Mouse (Mus musculus) gastrocnemius, postnatal 14 days (tissue): ENCODE data around the gene Spcs2. TPM values are rescaled to one million over a fixed set of nuclear protein-coding genes. Genes with fewer than 3 reads are reported as not detected.
A peak's percentile ranks its signal among the peaks of the same experiment; 100 is the strongest.

Experiments
- DNase-seq: peaks from one replicate; pipeline ENCODE4 v3.0.0; 2021; ENCODE audit warnings: mixed read lengths
- intact Hi-C: fragments of 180-260 bp; cut with DNase I; formaldehyde crosslinking; loops from one replicate; pipeline ENCODE4 v1.15.1; 2025; ENCODE audit warnings: low total_unique reads
- long read RNA-seq, 2 experiments: library from polyadenylated mRNA; stranded (forward); transcript quantifications; one replicate each; pipeline ENCODE4 v2.0.0; 2021
- total RNA-seq, 2 experiments: library from RNA; stranded (reverse); gene quantifications; 2 replicates each; pipeline ENCODE4 v1.2.3; 2021

The Spcs2 gene
- 10 to 100 TPM; 45.4 to 58.1 TPM for total RNA-seq
- long read RNA-seq, experiment 1, transcript Spcs2-201 (5 exons, 2,909 nt), result major isoform, 58 of 62 reads
- long read RNA-seq, experiment 1, partial matches to known transcripts, result 0 of 62 reads
- long read RNA-seq, experiment 1, other reads (novel, unspliced or antisense), result 2 of 62 reads
- long read RNA-seq, experiment 2, transcript Spcs2-201 (5 exons, 2,909 nt), result major isoform, 82 of 88 reads
- long read RNA-seq, experiment 2, partial matches to known transcripts, result 0 of 88 reads
- long read RNA-seq, experiment 2, other reads (novel, unspliced or antisense), result 2 of 88 reads

DNA sequence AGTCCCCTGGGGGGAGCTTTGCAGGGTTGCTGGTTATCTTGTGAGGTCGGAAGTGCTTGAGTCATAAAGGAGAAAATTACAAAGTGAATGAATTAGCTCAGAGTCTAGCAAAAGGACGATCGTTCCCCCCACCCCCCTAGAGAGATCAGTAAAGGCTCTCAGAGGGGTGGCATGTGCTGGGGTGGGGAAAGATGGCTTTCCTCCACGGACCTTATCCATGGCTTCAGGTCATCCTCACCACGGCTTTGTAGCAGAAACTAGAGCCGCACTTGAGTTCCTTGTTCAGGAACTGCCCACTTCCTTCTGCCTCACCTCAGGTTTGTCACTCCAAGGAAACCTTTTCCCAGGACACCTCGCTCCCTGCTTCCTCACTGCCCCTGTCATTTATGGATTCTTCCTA, at the start of gene Spcs2:
Gene Spcs2 (minus strand): TSS at position 101 of the 400 bp plus-strand sequence.
- intact Hi-C loops, result loop anchor here (5.0 kb wide), 1 partner anchor 36 kb away; the partner anchor contains the start of gene Neu3

DNA sequence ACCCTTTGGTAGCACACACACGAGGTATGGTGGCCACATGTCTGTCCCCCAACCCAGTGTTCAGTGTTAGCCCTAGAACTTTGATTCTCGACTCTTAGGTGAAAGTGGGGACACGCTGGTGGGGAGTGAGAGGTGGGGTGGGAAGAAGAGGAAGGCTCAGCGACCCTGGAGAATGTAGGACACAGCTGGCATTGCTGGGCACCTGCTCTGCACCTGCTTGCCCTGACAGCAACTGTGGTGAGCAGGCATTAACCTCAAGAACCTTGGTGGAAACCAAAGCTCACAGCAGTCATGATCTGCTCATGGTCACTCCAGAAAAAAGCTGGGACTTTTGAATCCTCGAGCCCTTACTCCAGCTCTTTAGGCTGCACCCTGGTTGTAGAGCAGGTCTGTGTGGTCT, 47.8 kb upstream of the Spcs2 start:
- intact Hi-C loops, result no loop called here
- no peak for DNase-seq

More for the DNA sequence above, at the start of gene Spcs2:
- DNase-seq, result no peak

DNA sequence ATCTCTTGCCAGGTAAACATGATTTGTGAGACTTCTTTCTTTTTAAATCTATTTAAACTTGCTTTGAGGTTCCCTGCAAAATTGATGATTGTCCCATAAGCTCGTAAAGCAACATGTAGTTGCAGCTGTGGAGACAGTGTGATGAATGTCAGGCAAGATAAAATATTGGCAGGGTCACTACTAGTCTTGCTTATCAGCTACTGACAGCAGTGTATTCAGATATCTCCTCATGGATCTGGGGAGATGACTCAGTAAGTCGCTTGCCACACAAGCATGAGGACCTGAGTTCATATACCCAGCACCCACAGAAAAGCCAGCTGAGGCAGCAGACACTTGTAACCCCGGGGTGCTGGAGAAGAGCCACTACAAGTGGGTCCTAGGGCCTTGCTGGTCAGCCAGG, 44.2 kb upstream of the Spcs2 start:
- intact Hi-C loops, result no loop called here
- DNase-seq, result no peak

DNA sequence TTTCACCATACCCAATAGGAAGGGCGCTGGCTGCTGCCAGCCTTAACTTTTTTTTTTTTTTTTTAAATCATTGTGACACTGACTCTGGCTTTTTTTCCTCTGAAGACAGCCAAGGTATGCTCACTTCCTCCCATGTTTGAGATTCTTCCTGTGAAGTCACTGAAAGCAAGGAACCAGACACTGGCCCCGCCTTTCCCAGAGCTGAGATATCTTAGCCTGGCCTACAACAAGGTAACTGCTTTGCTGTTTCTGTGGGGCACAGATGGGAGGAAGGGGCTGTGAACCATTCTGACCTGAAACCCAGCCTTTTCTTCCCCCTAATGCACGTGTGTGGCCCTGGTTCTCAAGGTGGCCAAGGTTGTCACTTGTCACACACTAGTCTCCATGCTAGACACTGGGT, 43.1 kb upstream of the Spcs2 start:
- DNase-seq, result no peak
- intact Hi-C loops, result no loop called here

DNA sequence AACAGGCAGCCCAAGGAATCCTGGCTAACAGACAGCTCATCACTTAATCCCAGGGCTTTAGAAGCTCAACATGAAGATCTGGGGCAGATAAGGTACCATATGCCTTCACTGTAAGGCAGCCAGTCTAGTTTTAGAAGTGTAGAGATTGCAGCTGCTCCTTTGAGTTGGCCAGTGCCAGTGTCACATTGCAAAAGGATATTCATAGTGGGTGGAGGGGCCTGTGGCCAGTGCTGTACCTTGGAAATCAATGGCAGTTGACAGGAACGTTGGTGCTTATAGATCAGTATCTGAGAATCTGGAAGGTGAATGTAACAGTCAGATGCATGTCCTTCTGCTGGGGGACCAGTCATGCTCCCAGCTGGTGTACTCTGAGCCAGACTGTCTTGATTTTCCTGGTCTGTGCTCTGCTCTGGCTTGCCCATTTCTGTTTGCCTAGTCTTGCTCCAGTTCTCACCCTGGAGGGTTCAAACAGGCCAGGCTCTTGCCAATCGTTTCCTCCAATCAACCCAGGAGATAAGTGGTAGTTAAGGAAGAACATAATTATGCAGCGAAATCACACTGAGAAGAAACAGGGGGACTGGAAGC, 41.3 kb upstream of the Spcs2 start:
- intact Hi-C loops, result no loop called here
- no peak for DNase-seq

DNA sequence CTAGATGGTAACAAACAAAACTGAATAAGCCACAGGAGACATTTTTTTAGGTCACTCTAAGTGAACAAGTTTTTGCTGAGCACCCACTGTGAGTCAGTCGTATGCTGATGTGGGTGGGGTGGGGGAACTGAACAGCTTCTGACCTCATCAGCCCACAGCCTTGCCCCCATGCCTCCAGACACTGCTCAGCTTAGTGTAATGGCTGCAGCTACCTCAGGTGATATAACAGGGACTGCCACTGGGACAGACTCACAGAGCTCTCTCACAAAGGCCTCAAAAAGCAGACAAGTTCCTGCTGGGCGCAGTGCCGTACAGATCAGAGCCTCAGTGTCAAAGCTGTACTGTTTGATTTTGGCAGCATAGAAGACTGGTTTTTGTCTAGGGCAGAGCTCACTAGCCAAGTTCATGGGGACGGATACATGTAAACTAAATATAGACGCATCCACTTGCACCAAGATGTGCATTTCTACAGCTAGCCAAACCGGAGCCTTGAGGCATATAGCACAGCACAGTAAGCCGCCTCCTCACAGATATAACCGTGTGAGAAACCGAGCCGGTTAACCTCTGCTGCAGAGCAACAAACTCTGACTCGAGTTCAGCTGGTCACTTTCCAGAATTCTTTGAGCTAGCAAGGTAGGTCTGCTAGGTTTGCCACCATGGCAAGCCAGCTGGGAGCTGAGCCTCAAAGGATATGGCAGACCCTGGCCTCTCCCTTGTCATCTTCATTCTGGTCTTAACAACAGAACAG, 39.8 kb upstream of the Spcs2 start:
- intact Hi-C loops, result no loop called here
- no peak for DNase-seq

DNA sequence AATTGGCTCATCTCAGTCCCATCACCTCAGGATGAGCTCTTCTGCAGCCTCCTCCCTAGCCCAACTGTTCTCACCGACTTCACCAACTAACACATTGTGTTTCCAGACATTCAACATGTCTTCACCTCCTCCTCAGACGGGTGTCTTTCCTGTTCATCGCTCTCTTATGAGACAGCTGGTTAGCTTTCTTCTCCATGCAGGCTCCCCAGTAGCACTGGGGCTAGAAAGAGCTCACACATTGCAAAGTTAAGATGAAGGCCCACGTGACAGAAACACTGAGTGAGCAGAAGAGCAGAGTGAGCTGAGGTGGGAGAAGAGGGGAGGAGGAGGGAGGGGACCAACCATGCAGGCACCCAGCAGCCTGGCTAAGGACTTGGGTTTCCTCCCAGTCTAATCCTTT, 38.9 kb upstream of the Spcs2 start:
- intact Hi-C loops, result no loop called here
- DNase-seq, result no peak

DNA sequence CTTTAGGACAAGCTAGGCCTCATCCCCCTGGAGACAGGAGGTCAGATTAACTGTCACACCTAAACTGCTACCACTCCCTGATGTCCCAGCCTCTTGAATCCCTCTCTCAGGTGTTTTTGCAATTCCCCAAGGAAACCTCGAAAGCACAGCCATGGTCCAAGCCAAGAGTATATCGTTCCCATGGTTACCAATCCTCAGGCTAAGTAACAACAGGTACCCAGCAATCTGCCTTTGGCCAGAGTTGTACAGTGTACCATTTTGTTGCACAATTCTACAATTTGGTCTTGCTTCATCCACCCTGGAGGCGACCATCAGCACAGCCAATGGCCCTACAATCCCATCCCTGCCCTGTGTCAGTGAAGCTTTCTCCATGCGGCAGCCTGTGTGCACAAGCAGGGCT, 33.6 kb upstream of the Spcs2 start:
- intact Hi-C loops, result no loop called here
- no peak for DNase-seq

DNA sequence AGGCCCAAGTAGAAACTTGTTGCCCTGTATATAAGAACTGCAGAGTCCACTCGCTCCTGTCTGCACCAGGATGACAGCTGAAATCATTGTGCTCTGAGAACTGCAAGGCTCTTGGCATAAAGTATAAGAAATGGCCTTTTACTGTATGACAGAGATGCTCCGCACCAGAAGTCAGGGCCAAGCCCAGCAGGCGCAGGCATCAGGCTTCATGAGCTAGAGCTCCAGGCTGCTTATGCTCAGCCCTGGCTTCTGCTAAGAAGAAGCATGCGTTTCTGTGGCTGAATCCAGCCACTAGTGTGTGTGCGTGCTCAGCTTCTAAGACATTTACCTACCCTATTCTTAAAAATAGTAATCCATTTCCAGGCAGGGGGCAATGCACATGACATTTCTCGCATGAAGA, 31.2 kb upstream of the Spcs2 start:
- DNase-seq, result no peak
- intact Hi-C loops, result no loop called here

DNA sequence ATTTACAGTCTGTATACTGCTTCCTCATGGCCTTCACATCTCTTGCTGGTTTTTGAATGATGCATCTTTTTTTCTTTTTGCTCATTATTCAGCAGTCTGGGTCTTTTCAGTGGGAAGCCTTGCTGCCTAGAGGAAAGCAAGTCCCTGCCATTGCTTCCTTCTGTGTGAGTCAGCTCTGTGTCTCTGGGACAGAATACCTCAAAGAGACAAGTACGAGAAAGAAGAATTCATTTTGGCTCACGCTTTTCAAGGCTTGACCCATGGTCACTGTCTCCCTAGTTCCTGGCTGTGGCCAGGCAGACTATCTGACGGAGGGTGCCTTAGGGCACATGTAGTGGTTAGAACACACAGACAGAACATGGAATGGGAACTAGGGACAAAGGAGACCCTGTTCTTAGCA, 30.7 kb upstream of the Spcs2 start:
- DNase-seq, result no peak
- intact Hi-C loops, result no loop called here

DNA sequence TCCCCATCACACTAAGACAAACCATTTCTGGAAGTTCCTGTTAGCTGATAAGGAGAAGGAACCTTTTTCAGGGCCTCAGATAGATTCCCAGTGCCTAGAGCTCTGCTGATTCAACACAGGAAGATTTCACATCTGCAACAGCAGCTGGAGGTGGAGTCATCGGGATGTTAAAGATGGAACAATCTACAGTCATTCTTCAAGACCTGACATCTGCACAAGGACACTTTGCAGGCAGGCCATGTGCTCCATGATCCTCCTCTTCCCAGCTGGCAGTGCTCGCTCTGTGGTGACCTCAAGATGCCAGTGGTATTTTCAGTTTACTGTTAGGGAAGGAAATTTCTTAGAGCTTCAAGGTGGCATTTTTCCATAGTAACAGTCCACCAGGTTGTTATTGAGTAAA, 29.1 kb upstream of the Spcs2 start:
- intact Hi-C loops, result no loop called here
- no peak for DNase-seq

DNA sequence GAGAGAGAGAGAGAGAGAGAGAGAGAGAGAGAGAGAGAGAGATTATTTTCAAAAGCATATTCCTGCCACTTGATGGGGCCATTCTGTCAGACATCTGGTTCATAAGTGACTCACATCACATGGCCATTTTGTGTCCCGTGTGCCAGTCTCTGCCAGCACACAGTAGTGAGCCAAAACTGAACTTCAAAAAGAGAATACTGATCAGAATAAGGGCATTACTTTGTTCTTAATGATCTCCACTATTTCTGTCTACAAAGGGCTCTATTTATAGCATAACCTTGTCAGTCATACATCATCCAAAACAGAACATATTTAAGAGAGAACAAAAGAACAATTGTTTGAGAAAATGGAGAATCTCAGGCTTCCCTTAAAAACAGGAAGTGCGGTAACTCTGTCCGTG, 28.2 kb upstream of the Spcs2 start:
- DNase-seq, result no peak
- intact Hi-C loops, result no loop called here

DNA sequence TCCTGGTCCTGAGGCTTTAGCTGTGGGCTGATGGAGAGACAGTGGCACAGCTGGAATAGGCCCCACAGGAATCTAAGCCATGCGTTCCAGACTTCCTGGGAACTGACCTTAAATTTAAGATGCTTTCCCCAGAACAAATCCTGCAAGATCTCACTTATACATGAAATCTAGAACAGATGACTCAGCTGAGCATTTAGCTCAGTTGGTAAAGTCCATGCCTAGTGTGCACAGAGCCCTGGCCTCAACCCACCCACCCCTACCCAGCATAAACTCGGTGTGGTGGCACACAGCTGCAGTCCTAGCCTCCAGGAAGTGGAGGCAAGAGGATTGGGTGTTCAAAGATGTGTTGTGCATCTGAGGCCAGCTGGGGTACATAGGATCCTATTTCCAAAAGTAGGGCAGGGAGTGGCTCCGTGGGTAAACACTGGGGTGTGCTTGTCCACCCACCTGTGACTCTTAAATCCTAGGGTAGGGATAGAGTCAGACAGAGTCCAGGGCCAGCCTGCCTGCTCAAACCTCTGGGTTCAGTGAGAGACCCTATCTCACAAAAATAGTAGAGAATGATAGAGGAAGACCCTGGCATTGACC, 27.0 kb upstream of the Spcs2 start:
- no peak for DNase-seq
- intact Hi-C loops, result no loop called here

DNA sequence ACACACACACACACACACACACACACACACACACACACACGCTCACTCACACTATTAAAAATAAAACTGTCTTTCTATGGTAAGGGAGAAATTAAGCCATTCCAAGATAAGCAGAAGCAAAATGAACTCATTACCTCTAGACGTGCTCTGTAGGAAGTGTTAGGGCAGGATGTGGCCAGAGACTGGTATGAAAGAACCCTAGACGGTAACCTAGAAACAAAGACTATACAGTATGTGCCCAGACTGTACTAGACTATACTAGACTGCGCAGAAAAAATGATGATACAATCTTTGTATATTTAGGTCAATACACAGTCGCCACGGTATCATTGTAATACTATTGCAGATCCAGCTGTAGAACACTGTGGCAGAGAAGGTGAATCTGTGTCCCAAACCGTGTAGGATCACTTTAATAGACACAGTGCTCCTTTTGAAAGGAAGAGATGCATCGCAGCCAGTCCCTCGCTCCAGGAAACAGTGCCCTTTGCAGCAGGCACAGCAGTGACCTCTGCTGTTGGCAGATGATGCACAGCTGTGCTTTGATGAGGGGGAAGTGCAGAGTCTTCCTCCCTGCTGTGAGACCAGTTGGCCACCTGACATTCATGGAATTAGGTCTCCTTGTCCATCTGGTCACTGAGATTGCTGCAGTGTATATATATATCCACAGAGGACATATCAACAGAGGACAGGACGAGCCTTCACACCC, 26.1 kb upstream of the Spcs2 start:
- intact Hi-C loops, result no loop called here
- DNase-seq, result no peak

DNA sequence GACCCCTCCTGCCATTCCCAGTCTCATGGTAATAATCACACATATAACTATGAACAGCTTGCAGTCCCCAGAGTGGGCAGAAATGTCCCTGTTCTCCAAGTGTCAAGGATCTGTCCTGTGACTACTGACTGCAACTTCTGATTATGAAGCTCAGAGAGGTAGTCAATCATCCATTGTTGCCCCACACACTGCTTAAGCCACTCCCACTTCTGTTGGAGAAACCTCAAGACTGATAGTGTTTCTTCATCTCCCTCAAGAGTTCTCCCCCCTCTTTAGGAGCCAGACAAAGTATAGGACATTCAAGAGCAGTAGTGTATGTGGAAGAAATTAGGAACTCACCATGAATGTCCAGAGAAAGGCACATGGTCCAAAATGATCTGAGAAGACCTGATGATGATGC, 24.5 kb upstream of the Spcs2 start:
- intact Hi-C loops, result no loop called here
- no peak for DNase-seq

DNA sequence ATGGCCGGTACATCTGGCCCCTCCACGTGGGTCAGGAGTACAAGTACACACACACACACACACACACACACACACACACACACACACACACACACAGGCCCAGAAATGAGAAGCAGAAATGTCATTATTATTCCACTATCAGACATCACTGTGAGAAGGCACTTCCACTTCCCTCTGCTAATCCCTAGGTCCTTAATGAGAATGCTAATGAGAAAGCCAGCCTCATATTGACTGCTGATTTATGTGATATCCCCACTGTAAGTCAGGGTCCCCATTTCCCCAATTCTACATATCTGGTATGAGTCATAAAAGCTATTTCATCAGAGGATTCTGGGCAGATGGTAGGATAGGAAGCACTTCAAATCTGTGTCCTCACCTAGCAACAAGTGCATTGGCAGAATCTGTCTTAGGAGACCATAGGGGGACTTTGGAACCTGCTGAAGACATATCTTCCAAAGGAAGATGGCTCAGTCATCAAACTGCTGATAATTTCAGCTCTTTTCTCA, 24.0 kb upstream of the Spcs2 start:
- intact Hi-C loops, result no loop called here
- no peak for DNase-seq

DNA sequence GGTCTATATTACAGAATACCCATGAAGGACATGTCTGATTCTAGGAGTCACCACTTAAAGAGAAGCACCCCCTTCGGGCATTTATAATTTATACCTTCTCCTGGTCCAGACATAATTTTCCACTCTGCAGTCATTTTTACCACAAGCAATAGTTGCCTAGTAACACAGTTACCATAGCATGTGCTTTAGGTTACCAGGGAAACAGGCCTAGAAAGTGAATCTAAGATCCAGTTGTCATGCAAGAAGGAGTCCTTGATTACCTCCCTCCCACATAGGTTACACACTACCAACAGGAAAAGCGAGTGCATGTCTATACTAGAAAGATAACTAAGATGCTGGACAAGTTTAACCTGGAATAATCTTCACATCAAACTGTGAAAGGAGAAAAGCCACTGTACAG, 15.0 kb upstream of the Spcs2 start:
- DNase-seq, result no peak
- intact Hi-C loops, result loop anchor here (5.0 to 10.0 kb wide), 2 partner anchors 66 to 253 kb away; partner anchors contain the start of gene Tpbgl

DNA sequence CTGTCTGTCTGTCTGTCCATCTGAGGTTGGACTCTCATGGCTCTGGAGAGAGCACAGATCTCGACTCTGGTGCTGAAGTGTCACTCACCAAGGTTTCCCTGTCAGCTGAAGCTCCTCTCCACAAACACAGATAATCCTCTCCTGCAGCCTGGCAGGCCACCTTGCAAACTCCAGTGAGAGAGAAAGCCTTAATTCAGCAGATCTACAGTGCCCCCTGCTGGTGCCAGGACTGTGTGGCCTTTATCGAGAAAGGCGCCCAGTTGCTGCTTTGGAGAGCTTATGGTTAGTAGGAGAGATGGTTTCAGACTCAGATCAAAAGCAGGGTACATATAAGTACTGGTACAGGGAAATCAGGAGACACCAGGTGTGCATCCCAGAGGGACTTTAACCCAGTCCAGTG, 13.1 kb upstream of the Spcs2 start:
- intact Hi-C loops, result loop anchor here (5.0 to 10.0 kb wide), 2 partner anchors 64 to 252 kb away; partner anchors contain the start of gene Tpbgl
- DNase-seq, result peak; percentile 80

DNA sequence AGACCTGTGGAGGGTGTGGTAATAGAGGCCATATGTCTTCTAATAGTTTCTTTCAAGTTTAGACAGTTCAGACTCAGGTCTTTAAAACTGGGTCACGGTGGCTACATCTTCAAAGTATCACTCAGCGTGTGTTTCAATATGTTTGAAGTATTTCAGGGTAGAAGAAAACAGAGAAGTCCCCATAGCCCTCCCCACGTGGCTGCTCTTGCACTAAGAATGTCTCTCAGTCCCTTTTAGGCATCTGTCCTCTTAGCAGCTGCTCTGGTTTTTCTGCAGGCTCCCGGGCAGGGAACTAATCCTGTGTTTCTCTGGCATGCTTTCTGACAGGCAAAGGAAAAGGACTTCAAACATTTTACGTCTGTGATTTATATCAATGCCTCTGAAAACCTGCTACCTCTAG, 12.6 kb upstream of the Spcs2 start:
- intact Hi-C loops, result loop anchor here (5.0 to 10.0 kb wide), 2 partner anchors 64 to 251 kb away; partner anchors contain the start of gene Tpbgl
- DNase-seq, result no peak
